Mouse (Mus musculus): ENCODE measurements around the gene Tor2a.

The Tor2a gene

GRCm38 (mm10) chr2:32729547-32729946 lies 27.5 kb upstream of the Tor2a start:
- no peak for DNase-seq (ENCODE audit: low spot score in 2 of 2)

GRCm38 (mm10) chr2:32730854-32731253 lies 26.2 kb upstream of the Tor2a start:
- no peak for DNase-seq (ENCODE audit: low spot score in 2 of 2)

- DNase-seq (ENCODE audit: low spot score in 2 of 2): no peak
These were observed 25.1 kb upstream of the Tor2a start for GRCm38 (mm10) chr2:32731911-32732310.

- no peak for DNase-seq (ENCODE audit: low spot score in 2 of 2)
These were observed 24.3 kb upstream of the Tor2a start for GRCm38 (mm10) chr2:32732695-32733094.

GRCm38 (mm10) chr2:32734480-32734879 lies 22.6 kb upstream of the Tor2a start:
- no peak for DNase-seq (ENCODE audit: low spot score in 2 of 2)

GRCm38 (mm10) chr2:32734933-32735332 lies 22.1 kb upstream of the Tor2a start:
- no peak for DNase-seq (ENCODE audit: low spot score in 2 of 2)

GRCm38 (mm10) chr2:32736306-32736829 lies 20.7 kb upstream of the Tor2a start:
- no peak for DNase-seq (ENCODE audit: low spot score in 2 of 2)

- DNase-seq (ENCODE audit: low spot score in 2 of 2): no peak
These were observed 20.0 kb upstream of the Tor2a start for GRCm38 (mm10) chr2:32737008-32737407.

GRCm38 (mm10) chr2:32739311-32739710 lies 17.7 kb upstream of the Tor2a start:
- no peak for DNase-seq (ENCODE audit: low spot score in 2 of 2)

- no peak for DNase-seq (ENCODE audit: low spot score in 2 of 2)
These were observed 16.1 kb upstream of the Tor2a start, which contains the start of gene 6330409D20Rik for GRCm38 (mm10) chr2:32740916-32741272. Gene 6330409D20Rik, minus strand, starts transcription at chr2:32741016.

GRCm38 (mm10) chr2:32741273-32742172 lies 15.5 kb upstream of the Tor2a start:
- peak; percentile 36 to 43 for DNase-seq (ENCODE audit: low spot score in 2 of 2)

- peak; percentile 78 to 85 for DNase-seq (ENCODE audit: low spot score in 2 of 2)
These were observed 14.9 kb upstream of the Tor2a start for GRCm38 (mm10) chr2:32742173-32742531.

GRCm38 (mm10) chr2:32744272-32744982 lies 12.6 kb upstream of the Tor2a start:
- no peak for DNase-seq (ENCODE audit: low spot score in 2 of 2)

- no peak for DNase-seq (ENCODE audit: low spot score in 2 of 2)
These were observed 8.0 kb upstream of the Tor2a start for GRCm38 (mm10) chr2:32749082-32749481.

GRCm38 (mm10) chr2:32750199-32750598 lies 6.8 kb upstream of the Tor2a start:
- no peak for DNase-seq (ENCODE audit: low spot score in 2 of 2)

- no peak for DNase-seq (ENCODE audit: low spot score in 2 of 2)
These were observed 6.0 kb upstream of the Tor2a start for GRCm38 (mm10) chr2:32750887-32751664.

- no peak for DNase-seq (ENCODE audit: low spot score in 2 of 2)
These were observed 5.4 kb upstream of the Tor2a start for GRCm38 (mm10) chr2:32751665-32752033.

GRCm38 (mm10) chr2:32752181-32752580 lies 4.9 kb upstream of the Tor2a start:
- DNase-seq (ENCODE audit: low spot score in 2 of 2): no peak

GRCm38 (mm10) chr2:32756674-32757055 lies 369 bp upstream of the Tor2a start:
- no peak for DNase-seq (ENCODE audit: low spot score in 2 of 2)

GRCm38 (mm10) chr2:32758503-32758902 lies 1.5 kb downstream of the Tor2a start:
- DNase-seq (ENCODE audit: low spot score in 2 of 2): no peak

GRCm38 (mm10) chr2:32759001-32759400 lies 2.0 kb downstream of the Tor2a start:
- DNase-seq (ENCODE audit: low spot score in 2 of 2): no peak

- no peak for DNase-seq (ENCODE audit: low spot score in 2 of 2)
These were observed 4.3 kb downstream of the Tor2a start for GRCm38 (mm10) chr2:32761361-32761760.

All from right cerebral cortex, postnatal 36 days (tissue).